Mouse (Mus musculus) hindbrain, embryonic 10.5 days (tissue): ENCODE results near the gene Psmd8. TPM values are rescaled to one million over a fixed set of nuclear protein-coding genes. Genes with fewer than 3 reads are reported as not detected.
"Not testable (repeated sequence)": the region's sequence is repeated elsewhere in the genome, so short reads cannot be mapped to it uniquely, and the experiment has no call there.

ENCODE experiments used
- DNase-seq: peaks from one replicate; pipeline ENCODE4 v3.0.0-alpha.2; 2017; ENCODE audit warnings: low spot score
- H3K27ac ChIP-seq: fragments of 300-500 bp; sonication (generic); 2 replicates; pipeline ENCODE4 v1.5.1; 2016; ENCODE audit warnings: mild to moderate bottlenecking, moderate library complexity
- H3K27me3 ChIP-seq: fragments of 300-500 bp; sonication (generic); 2 replicates; pipeline ENCODE4 v1.6.1; 2016; ENCODE audit warnings: mild to moderate bottlenecking; ENCODE audit not compliant: poor library complexity, insufficient read depth, severe bottlenecking
- H3K36me3 ChIP-seq: fragments of 300-500 bp; sonication (generic); 2 replicates; pipeline ENCODE4 v1.6.1; 2016; ENCODE audit warnings: mild to moderate bottlenecking, moderate library complexity
- H3K4me1 ChIP-seq: fragments of 300-500 bp; sonication (generic); replicated peaks from 2 replicates; pipeline ENCODE4 v1.6.1; 2016; ENCODE audit warnings: mild to moderate bottlenecking
- H3K4me3 ChIP-seq: fragments of 300-500 bp; sonication (generic); 2 replicates; pipeline ENCODE4 v1.5.1; 2016; ENCODE audit warnings: mild to moderate bottlenecking, moderate library complexity
- H3K9me3 ChIP-seq: fragments of 300-500 bp; sonication (generic); 2 replicates; pipeline ENCODE4 v1.6.1; 2016; ENCODE audit warnings: mild to moderate bottlenecking, moderate library complexity
- WGBS: fragments of 180-500 bp; shearing (Covaris S2); methylation state at CpG from one replicate; pipeline ENCODE4 v1.1.7; 2016; 5-methylcytosine and 5-hydroxymethylcytosine counted together
- polyA plus RNA-seq: library from polyadenylated mRNA; unstranded; fragments of >200 nt; fragmentation: Nextera tagmentation; extraction: Ambion mirVana; gene quantifications from 2 replicates; pipeline ENCODE4 v1.2.1, GENCODE M21; 2016

Gene Psmd8
- polyA plus RNA-seq, result 305 and 348 TPM in 2 replicates

GRCm38 (mm10) chr7:29180077-29180853 lies at the start of gene Psmd8:
Gene Psmd8 (minus strand): TSS chr7:29180701.
- Histone ChIP-seq H3K36me3 (peaks cover 32% of the 10 kb centered on the region), H3K27ac (peak within 1 kb of the TSS; percentile 93)
- under 1% methylated on average over 62 of the region's 62 CpGs for WGBS

GRCm38 (mm10) chr7:29228202-29228601 lies 47.7 kb upstream of the Psmd8 start:
- DNase-seq, result no peak
- H3K36me3 ChIP-seq, result no peaks in the 10 kb centered on the region
- H3K27me3 ChIP-seq, result peaks cover 58% of the 10 kb centered on the region
- peaks cover 21% of the 10 kb centered on the region for H3K4me1 ChIP-seq
- H3K27ac ChIP-seq, result no peak overlapping the region
- 79% methylated on average over 4 of the region's 4 CpGs for WGBS
- H3K9me3 ChIP-seq, result no peaks in the 10 kb centered on the region
- no peak overlapping the region for H3K4me3 ChIP-seq

More at GRCm38 (mm10) chr7:29180077-29180853, at the start of gene Psmd8:
- H3K27me3 ChIP-seq, result no peaks in the 10 kb centered on the region
- peaks cover 20% of the 10 kb centered on the region for H3K4me1 ChIP-seq
- peak within 1 kb of the TSS; percentile 89 for H3K4me3 ChIP-seq
- peak; percentile 98 for DNase-seq
- no peaks in the 10 kb centered on the region for H3K9me3 ChIP-seq

- Histone ChIP-seq H3K4me1 (peaks cover 12% of the 10 kb centered on the region), H3K27me3 (peaks cover 31% of the 10 kb centered on the region), H3K4me3 (peak overlapping the region; percentile 38), H3K9me3 (no peaks in the 10 kb centered on the region), H3K27ac (peak overlapping the region; percentile 69), H3K36me3 (no peaks in the 10 kb centered on the region)
- DNase-seq, result no peak
- WGBS, result 72% methylated on average over 13 of the region's 13 CpGs
Observed at GRCm38 (mm10) chr7:29225520-29225919, 45.0 kb upstream of the Psmd8 start.

- H3K4me3 ChIP-seq, result peak overlapping the region; percentile 38
- peaks cover 24% of the 10 kb centered on the region for H3K27me3 ChIP-seq
- peaks cover 6% of the 10 kb centered on the region for H3K9me3 ChIP-seq
- H3K27ac ChIP-seq, result peak overlapping the region; percentile 69
- H3K36me3 ChIP-seq, result no peaks in the 10 kb centered on the region
- H3K4me1 ChIP-seq, result peaks cover 12% of the 10 kb centered on the region
- WGBS, result 13% methylated on average over 16 of the region's 16 CpGs
- peak; percentile 53 for DNase-seq
Observed at GRCm38 (mm10) chr7:29224756-29225394, 44.4 kb upstream of the Psmd8 start.

GRCm38 (mm10) chr7:29214846-29215245 lies 34.3 kb upstream of the Psmd8 start:
- 41% methylated on average over 15 of the region's 15 CpGs for whole genome bisulfite sequencing
- H3K36me3 ChIP-seq, result no peaks in the 10 kb centered on the region
- no peak overlapping the region for H3K27ac ChIP-seq
- H3K27me3 ChIP-seq, result peaks cover 23% of the 10 kb centered on the region
- DNase-seq, result peak; percentile 13
- peaks cover 21% of the 10 kb centered on the region for H3K9me3 ChIP-seq
- H3K4me3 ChIP-seq, result no peak overlapping the region
- peaks cover 28% of the 10 kb centered on the region for H3K4me1 ChIP-seq

- Histone ChIP-seq H3K4me1 (peaks cover 28% of the 10 kb centered on the region), H3K9me3 (peaks cover 15% of the 10 kb centered on the region; the same call in 1 of the 2 replicates), H3K27ac (no peak overlapping the region), H3K36me3 (no peaks in the 10 kb centered on the region), H3K27me3 (peaks cover 23% of the 10 kb centered on the region), H3K4me3 (peak overlapping the region; percentile 48; the same call in 1 of the 2 replicates)
- WGBS, result 71% methylated on average over 2 of the region's 2 CpGs
- DNase-seq, result no peak
Observed at GRCm38 (mm10) chr7:29214236-29214635, 33.7 kb upstream of the Psmd8 start.

GRCm38 (mm10) chr7:29213675-29214082 lies 33.2 kb upstream of the Psmd8 start, which contains the start of gene Catsperg1:
Gene Catsperg1 (minus strand): TSS chr7:29214035.
- peaks cover 9% of the 10 kb centered on the region; the same call in 1 of the 2 replicates for H3K9me3 ChIP-seq
- peak within 1 kb of the TSS; percentile 64; the same call in 1 of the 2 replicates for H3K27ac ChIP-seq
- no peaks in the 10 kb centered on the region for H3K36me3 ChIP-seq
- peak; percentile 83 for DNase-seq
- 1% methylated on average over 20 of the region's 20 CpGs for WGBS
- H3K4me1 ChIP-seq, result peaks cover 28% of the 10 kb centered on the region
- H3K27me3 ChIP-seq, result peaks cover 23% of the 10 kb centered on the region
- peak within 1 kb of the TSS; percentile 48 for H3K4me3 ChIP-seq

- Histone ChIP-seq H3K27me3 (peaks cover 23% of the 10 kb centered on the region), H3K4me1 (peaks cover 28% of the 10 kb centered on the region), H3K27ac (0 out of 2 replicates have a peak overlapping the region, but pooled peaks have one; percentile 23), H3K4me3 (peak overlapping the region; percentile 48)
- WGBS, result 12% methylated on average over 40 of the region's 40 CpGs
- DNase-seq, result peak; percentile 10
- not testable (repeated sequence) for H3K36me3 ChIP-seq, H3K9me3 ChIP-seq
Observed at GRCm38 (mm10) chr7:29212775-29213560, 32.5 kb upstream of the Psmd8 start.

- Histone ChIP-seq H3K27ac (no peak overlapping the region), H3K36me3 (no peaks in the 10 kb centered on the region), H3K9me3 (0 out of 2 replicates have a peak, but pooled peaks cover 5% of the 10 kb centered on the region), H3K4me1 (peaks cover 28% of the 10 kb centered on the region), H3K4me3 (peak overlapping the region; percentile 48), H3K27me3 (peaks cover 23% of the 10 kb centered on the region)
- 11% methylated on average over 26 of the region's 26 CpGs for WGBS
- DNase-seq, result peak; percentile 25
Observed at GRCm38 (mm10) chr7:29212199-29212765, 31.8 kb upstream of the Psmd8 start.

- Histone ChIP-seq H3K27me3 (peaks cover 23% of the 10 kb centered on the region), H3K9me3 (0 out of 2 replicates have a peak, but pooled peaks cover under 1% of the 10 kb centered on the region), H3K27ac (peak overlapping the region; percentile 62), H3K36me3 (no peaks in the 10 kb centered on the region), H3K4me3 (peak overlapping the region; percentile 48), H3K4me1 (peaks cover 28% of the 10 kb centered on the region)
- DNase-seq, result peak; percentile 83
- whole genome bisulfite sequencing, result 5% methylated on average over 34 of the region's 34 CpGs
Observed at GRCm38 (mm10) chr7:29211415-29212198, 31.1 kb upstream of the Psmd8 start.

- Histone ChIP-seq H3K27me3 (peaks cover 23% of the 10 kb centered on the region), H3K4me1 (peaks cover 28% of the 10 kb centered on the region), H3K27ac (peak overlapping the region; percentile 62), H3K4me3 (peak overlapping the region; percentile 48)
- WGBS, result 29% methylated on average over 14 of the region's 15 CpGs
- DNase-seq, H3K9me3 ChIP-seq, H3K36me3 ChIP-seq: not testable (repeated sequence)
Observed at GRCm38 (mm10) chr7:29211013-29211412, 30.5 kb upstream of the Psmd8 start.
